Mouse (Mus musculus) fat pad, adult 2 months (tissue): ENCODE measurements around the gene Prpf40b.

Source experiments
- DNase-seq: peaks from one replicate; pipeline ENCODE4 v3.0.0-alpha.2; 2011; ENCODE audit warnings: low read depth, low spot score; ENCODE audit errors: extremely low read depth

Gene Prpf40b

DNA sequence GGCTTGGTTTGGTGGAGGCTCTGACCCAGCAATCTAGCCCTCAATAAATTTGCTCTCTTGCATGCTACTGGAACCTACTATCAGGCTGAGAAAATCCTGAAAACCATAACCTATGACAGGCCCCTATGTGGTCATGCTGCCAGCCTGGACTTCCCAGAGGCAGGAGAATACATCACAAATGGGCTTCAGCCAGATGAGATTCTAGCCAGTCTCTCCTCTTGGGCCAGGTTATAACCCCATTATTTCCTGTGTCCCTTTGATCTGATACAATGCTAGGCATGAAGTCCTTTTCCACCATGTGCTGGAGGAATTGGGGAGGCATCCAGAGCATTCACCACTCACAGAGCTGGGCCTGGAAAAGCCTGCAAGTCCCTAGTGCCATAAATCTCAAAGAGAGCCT is 37.2 kb downstream of the Prpf40b start:
- no peak for DNase-seq

DNA sequence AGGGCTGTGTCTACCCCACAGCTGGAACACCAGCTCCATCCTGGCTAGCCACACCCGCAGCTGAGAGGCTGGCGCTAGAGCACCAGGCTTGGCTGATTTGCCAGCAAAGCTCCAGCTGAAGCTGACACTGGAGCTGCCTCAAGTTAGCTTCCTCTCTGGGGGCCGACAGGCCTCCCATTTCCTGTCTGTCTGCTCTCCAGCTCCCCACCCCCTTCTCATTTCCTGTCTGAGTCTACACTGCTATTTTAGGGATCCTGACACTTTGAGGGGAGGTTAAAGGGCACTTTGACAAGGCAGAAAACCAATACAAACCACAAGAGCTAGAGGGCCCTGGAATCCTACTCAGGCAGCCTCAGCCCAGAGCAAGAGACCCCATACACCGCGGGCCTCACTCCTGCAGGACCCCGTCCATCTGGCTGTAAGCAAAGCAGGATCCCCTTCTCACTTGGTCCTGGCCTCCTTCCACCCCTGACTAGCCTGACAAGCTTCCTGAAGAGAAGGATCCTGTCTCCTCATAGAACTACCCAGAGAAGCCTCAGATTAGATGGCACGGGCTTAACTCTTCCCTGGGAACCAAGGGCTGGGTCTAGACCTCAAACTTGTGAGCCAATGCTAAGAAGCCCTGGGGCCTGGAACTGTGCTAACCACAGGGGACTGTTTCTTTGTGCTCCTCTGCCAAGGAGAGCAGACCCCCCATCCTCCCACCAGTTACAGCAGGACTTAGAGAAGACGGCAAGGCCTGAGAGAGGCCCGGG is 38.2 kb downstream of the Prpf40b start:
- DNase-seq = no peak

DNA sequence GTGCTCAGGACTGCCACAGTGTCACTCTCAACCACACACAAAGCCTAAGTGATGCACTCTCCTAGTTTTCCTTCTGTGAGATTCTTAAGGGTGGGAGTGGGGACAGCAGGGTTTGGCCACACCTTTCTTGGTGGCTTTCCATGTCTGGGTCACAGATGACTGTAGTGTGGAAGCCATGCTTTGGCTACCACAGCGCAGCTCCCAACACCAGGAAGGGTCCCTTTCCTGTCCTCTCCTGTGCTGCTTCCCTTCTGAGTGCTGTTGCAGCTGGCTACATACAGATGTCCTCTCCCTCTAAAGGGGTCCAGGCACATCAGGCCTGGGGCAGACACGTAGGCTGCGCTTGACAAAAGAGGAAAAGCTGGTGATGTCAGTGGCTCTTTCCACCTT is 38.8 kb downstream of the Prpf40b start:
- no peak for DNase-seq

DNA sequence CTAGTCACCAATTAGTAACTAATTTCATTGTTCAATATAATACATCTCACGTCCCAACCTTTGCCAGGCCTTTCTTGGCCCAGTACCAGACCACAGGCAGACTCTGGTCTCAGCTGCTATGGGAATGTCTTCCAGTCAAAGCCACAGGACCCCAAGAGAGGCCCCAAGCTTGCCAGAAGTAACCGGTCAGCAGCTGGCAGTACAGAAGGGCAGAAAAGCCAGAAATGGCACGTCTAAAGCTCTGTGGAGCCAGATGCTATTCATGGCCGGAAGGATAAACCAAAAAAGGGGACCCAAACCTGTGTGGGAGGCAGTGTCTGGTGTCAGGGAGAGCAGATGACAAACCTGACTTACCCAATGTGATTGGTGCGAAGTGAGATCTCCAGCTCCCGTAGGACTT is 39.6 kb downstream of the Prpf40b start:
- DNase-seq = no peak

DNA sequence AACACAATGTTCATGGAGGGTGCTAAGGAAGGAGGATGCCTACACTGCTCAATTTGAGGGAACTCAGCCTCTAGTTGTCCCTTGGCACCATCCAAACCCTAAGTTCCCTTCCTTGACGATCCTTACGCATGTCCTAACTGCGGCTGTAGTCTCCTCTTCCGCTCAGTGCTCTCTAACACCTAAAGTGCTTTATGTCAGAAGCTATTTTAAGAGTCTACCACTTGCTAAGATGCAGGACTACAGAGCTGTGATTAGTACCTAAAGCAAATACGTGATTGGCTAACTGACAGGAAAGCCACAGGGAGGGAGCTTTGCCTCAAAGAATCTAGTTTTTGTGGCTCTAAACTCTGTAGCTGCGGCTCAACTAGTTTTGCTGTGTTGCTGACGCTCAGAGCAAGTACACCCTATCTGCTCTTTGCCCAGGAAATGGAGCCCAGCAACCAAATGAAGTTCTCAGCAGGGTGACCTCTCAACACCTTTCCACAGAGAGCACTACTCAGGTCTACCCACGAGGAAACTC is 41.0 kb downstream of the Prpf40b start:
- no peak for DNase-seq

DNA sequence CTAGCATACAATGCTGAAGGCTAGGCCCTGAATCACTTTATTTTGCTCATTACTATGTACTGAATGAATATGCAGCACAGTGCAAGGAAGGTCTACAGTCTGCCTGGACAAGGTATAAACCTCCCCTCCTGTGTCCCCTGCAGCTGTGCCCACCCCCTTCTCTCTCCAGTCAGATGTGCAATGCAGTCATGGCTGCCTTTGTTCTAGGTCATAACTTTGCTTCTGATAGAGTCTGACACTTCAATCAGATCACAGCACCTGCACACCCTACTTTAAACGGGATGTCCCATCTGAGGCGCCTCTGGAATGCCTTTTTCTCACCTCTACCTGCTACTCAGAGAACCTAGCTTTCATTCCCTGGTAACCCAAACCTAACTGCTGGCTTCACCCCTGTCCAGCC is 44.0 kb downstream of the Prpf40b start:
- no peak for DNase-seq

DNA sequence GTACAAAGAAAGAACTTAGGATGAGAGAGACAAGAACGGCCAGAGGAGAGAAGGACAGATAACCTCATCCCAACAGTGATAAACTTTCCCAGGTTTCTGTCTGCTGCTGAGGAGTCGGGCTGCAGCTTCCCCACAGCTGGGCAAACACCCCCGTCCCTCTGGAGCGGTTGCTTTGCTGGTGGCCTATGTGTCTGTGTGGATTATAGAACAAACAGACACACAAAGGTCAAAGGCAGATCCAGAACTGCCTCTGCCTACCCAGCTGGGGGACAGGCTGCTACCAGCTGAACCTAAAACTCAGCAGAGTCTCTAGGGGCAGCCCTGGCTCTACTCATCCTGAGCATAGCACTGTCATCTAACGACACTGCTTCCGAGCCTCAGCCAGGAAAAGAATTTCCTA is 44.8 kb downstream of the Prpf40b start:
- DNase-seq = no peak

DNA sequence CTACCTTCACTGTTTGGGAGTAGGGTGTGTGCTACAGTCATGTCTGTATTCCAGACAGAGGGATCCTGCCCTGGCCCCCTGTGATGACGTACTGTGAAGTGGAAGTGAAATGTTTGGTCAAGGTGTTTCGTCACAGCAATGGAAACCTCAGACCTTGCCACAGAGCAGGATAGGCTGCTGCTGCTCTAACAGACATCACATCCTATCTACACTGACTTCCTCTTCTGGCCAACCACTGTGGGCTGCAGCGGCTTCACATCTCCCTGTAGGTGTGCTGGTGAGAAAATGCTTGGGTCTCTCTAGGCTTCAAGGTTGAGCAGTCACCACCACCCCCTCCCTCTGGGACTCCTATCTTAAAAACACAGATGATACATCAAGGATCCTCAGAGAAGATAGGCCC is 46.2 kb downstream of the Prpf40b start:
- no peak for DNase-seq

DNA sequence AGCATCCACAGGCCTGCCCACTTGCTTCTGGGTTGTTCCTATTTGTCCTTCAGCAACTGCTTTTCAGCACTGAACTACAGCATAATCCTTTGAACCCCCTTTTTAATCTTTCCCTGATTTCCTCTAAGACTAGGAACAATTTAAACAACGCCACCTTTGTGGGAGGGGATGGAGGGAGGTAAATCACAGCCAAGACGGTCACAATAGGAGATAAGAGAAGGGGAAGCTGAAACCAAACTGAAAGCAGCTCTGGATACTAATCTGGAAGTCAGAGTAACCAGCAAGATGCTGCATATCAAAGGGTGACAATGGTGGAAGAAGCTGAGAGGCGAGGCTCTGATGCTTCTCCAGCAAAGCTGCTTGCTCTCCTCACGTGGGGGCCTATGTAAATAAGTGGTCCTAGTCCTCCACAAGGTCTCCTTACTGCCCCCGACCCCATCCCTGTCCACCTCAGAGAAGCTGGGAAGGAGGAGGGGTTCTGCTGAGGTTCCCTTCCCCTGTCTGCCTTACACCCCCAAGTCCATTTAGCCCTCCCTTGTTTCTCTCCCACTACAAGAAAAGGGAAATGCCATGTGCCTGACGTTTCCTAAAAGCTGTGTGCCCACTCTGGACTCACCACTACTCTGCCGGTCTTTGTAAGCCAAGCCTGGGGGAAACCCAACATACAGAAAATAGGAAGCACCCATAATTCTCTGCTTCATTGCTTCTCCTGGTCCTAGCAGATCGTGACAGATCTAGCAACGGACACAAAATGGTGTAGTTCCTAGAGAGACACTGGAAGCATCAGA is 47.5 kb downstream of the Prpf40b start:
- no peak for DNase-seq

DNA sequence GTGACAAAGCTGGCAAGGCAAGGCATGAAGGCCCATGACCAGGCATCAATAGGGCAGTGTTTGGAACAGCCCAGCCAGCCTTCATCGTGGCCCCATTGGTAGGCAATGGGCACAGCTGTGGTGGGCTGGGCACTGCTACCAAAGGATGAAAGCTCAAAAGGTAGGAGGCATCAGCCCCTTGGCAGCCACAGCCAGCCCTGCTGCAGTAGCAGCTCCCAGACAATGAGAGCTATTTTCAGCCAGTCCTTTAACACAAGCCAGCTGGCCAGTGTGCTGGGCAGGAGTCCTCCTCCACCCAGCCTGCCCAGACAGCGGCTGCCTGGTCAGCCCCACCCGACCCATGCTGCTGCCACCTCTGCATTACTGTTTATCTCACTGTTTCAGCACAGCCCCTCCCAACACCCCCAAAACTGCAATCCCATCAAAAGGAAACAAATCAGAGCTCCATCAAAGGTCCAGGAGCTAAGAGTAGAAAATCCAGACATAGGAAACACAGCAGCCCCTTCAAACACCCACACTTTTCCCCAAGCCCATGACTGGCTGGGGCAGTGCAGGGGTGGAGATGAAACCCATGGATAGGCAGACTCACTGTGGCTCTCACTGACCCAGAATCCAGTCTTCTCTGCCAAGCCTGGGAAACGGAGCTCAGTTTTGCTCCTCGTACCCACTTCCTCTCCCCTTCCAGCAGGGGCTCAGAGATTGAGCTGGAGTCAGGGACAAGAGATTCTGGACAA is 48.7 kb downstream of the Prpf40b start:
- no peak for DNase-seq

DNA sequence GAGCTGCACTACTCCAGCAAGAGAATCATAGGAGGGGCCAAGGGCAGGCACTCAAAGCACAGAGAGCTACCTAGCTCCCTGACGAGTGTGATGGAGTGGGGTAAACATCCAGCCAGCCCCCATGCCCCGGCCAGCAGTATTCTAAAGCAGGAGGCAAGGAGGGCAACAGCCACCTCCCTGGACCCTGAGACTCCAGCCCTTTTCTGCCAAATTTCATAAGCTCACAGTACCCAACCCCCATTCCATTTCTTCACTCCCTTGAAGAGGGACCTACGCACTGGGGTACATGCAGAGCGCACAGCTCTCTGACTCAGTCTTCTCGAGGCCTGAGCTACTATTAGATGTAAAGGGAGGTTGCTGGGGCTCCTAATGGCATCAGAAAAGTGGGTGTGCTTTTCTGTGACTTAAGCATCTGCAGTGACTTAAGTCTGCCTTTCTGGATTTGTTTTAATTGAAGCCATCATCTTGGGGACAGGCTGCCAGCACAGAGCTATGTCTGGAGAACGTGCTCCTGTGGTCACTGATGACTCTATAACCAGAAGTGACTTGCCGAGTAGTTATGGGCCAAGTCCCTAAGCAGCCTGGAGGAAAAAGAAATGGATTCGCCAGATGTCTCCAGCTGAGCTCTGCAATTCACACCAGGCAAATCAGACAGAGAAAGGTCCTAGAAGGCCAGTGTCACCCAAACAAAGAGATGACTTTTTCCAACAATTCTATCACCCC is 49.4 kb downstream of the Prpf40b start:
- no peak for DNase-seq

DNA sequence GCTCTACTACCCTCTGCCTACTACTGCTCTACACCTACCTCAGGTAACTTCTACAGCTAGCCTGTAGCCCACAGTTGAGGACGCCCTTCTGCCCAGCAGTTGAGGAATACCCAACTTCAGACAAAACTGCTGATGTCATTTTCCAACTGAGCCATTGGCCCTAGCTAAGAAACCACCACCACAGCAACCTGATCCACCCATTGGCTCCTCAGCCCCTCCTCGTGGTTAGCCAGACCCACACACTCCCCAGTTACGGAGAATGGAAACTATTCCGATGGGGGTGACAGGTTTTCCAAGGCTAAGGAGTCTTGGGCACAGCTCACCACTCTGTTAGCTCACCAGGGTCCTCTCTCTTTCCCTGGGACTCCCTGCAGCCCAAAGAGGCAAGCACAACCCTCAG is 50.1 kb downstream of the Prpf40b start:
- DNase-seq = no peak

DNA sequence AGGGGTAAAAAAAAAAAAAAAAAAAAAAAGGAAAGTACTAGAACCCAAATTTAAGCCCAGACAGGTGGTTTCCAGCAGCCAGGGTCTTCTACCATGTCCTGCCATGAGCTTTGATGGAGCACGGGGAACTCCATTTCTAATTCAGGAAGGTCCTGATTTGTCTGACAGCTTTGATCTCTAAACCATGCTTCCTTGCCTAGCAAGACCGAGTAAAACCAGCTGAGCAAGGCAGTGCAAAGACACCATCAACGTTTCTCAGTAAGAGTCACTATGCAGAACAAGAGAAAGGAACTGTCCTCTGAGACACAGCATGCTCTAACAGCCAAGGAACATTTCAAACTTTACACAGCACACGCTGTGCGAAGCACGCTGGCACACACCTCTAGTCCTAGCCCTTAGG is 56.7 kb downstream of the Prpf40b start:
- no peak for DNase-seq

DNA sequence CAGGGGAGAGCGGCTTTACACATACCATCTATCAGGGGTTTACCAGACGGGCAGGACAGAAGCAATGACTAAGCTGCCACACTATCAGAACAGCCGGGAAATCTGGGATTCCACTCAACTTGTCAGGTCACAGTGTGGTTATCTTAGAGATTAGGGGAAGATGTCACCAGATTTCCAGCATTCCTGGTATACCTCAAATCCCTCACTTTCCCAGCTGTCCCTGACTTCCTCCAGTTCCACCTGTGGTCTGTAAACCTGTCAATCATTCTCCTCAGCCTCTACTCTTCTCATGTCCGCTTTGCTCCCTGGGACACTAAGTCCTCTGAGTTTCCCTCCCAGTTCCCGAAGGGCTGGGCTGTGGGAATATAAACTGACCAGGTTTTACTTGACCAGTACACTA is 57.4 kb downstream of the Prpf40b start:
- DNase-seq = no peak

DNA sequence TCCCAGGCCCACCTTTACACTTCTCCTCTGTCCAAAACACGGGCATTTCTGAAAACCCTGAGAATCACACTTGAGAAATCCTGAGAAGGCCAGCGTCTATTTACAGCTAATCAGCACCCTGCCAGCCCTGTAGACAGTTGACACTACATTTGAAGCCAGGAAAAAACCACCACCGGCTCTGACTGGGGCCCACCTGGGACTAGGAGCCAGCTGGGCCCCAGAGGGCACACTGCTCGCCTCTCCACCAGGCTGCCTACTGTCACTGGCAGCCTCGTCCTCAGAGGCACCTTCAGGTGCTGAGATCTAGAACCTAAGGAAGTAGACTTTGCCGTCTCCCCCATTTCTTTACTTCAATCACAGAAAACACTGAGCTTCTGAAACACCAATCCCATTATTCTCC is 60.8 kb downstream of the Prpf40b start:
- no peak for DNase-seq

DNA sequence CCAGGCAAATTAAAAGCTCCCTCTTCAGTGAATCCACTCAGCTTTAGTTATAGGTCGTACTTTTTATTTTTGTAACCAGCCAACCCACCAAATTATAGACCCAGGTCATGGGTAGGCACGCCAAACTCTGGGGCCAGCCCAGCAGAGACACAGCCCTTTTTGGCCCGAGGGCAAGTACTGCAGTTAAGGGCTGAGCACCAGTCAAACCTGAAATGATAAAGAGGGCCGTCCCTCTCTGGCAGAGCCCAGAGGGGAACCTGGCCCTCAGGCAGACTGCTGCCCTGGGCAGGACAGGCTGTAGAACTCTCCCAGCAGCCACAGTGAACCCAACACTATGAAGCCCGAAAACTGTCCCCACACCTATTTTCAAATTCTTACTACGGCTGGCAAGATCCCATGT is 61.6 kb downstream of the Prpf40b start:
- DNase-seq = no peak

DNA sequence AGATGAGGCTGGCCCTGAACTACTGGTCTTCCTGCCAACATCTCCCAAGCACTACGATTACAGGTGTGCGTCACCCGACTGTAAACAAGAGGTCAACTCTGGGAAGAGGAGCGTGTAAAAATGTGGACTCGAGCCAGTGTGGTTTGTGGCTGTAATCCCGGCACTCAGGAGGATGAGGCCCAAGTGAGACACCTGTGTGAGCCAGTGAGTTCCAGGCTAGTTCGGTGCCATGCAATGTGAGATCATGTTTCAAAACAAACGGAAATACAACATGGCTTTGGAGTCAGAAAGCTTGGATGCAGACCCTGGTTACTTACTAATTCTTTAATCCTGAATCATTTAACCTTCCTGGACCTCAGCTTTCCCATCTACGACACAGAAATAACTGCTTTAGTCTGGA is 64.1 kb downstream of the Prpf40b start:
- no peak for DNase-seq

DNA sequence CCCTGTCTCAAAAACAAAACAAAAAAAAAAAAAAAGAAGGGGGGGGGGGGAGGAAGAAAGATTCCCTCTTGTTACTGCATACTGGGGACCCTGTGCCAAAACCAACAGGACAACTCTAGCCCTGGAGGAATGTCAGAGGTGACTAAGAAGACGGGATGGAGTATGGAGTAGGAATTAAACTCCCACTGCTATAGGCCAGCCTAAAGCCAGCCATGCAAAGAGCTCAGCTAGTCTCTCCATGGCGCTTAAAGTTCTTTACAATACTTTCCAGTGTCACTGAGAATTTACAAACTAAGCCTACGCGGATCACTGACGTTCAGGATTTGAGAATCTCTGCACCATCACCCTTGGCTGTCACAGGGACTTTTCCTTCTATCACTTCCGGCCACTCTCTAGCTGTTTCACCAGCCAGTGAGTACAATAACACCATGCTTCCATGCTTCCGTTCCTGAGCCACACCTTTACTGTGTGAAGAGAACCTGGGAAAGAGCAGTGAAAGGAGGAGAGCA is 69.2 kb downstream of the Prpf40b start:
- no peak for DNase-seq

DNA sequence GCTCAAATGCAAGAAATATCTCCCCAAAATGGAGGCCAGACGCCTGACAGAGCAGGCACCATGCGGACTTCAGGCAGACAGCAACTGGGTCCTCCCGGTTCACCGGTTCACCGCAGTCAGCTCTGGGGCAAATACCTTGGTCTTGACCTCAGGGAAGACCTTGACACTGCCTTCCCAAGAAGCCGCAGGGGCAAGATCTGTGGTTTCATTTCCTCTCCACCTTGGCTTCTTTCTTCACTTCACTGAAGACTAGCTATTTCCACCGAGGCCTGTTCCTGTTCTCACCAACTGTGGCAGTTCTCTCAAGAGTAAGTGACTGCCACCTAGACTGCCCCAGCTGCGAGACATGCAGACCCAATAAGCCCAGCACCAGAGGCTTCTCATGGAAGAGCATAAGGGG is 70.0 kb downstream of the Prpf40b start:
- no peak for DNase-seq
